Mouse (Mus musculus): Measurements from ENCODE around the gene Fancc. TPM values are rescaled to one million over a fixed set of nuclear protein-coding genes. Genes with fewer than 3 reads are reported as not detected.
A peak's percentile ranks its signal among the peaks of the same experiment; 100 is the strongest.

Gene Fancc
- polyA plus RNA-seq, 1 experiment from 2014 or later, result 9.3 TPM

DNA sequence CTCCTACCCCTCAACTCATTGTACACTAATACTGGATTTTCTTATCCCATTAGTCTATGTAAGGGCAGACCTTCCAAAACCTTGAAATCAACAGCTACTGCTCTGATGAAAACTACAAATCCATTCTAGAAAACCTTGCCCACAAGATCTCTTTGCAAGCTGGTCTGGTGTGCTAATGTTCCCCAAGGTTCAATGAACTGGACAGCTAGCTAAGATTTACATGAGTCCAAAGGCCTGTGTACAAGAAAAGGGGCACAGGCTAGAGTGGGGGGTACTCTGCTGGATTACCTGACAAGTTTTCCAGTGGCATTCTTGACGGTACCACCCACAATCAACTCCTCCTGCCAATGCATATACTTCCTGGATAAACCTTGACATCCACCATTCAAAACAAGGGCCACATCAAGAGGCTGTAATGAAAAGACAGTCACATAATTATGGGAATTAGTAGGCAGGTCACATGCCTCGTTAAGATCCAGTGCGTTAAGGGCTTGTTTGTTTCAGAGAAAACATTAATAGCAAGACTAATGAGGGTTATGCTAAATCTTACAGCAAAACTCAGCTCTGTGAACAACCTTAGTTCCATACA, 45.8 kb upstream of the Fancc start:
- no peaks in the 10 kb centered on the region for H3K9me3 ChIP-seq (ENCODE audit: control insufficient read depth, low read length)
- H3K27me3 ChIP-seq (ENCODE audit: control insufficient read depth, insufficient read depth, low read length), result no peaks in the 10 kb centered on the region
- ATAC-seq (ENCODE audit: low FRiP score, low TSS enrichment), result no peak
- no peak overlapping the region for H3K4me2 ChIP-seq (replicated peaks; ENCODE audit: low read depth)
- H3K4me1 ChIP-seq (replicated peaks; ENCODE audit: control insufficient read depth, insufficient read depth), result no peaks in the 10 kb centered on the region
- no peak for DNase-seq (ENCODE audit: low spot score)
- no peak for TF ChIP-seq CTCF (IDR thresholded peaks at IDR 0.05; ENCODE audit: low read depth)
- TF ChIP-seq EP300 (optimal IDR thresholded peaks at IDR 0.05), result no peak
- H3K27ac ChIP-seq (replicated peaks), result no peak overlapping the region
- no peak overlapping the region for H3K4me3 ChIP-seq (ENCODE audit: low read depth, low read length)
- H3K36me3 ChIP-seq (ENCODE audit: control insufficient read depth, insufficient read depth, low read length), result peaks cover 33% of the 10 kb centered on the region
- H3K9ac ChIP-seq (ENCODE audit: low read length), result no peak overlapping the region
- WGBS, result 66% methylated on average over 3 of the region's 3 CpGs

DNA sequence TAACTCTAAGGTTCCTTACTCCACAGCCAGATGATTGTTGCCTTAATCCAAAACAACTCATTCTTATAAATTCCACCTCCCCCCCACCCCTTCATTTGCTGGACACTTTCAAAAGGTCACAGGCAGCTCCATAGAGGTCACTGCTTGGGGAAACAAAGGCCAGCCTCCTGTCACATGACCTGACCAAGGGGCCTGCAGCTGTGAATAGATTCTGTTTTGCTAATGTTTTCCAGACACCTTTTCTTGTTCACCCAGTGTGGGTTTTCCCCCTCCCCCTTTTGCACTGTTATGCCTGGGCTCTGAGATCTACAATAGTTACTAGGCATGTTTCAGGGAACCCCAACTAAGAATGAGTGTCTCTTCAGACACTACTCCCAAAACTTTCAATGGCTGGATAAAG, 44.4 kb upstream of the Fancc start:
- Histone ChIP-seq H3K36me3 (ENCODE audit: control insufficient read depth, insufficient read depth, low read length) (peaks cover 35% of the 10 kb centered on the region), H3K9me3 (ENCODE audit: control insufficient read depth, low read length) (no peaks in the 10 kb centered on the region), H3K27ac (replicated peaks) (no peak overlapping the region), H3K4me2 (replicated peaks; ENCODE audit: low read depth) (no peak overlapping the region), H3K4me3 (ENCODE audit: low read depth, low read length) (no peak overlapping the region), H3K27me3 (ENCODE audit: control insufficient read depth, insufficient read depth, low read length) (no peaks in the 10 kb centered on the region), H3K4me1 (replicated peaks; ENCODE audit: control insufficient read depth, insufficient read depth) (no peaks in the 10 kb centered on the region), H3K9ac (ENCODE audit: low read length) (no peak overlapping the region)
- TF ChIP-seq CTCF (IDR thresholded peaks at IDR 0.05; ENCODE audit: low read depth), result no peak
- no peak for TF ChIP-seq EP300 (optimal IDR thresholded peaks at IDR 0.05)
- ATAC-seq (ENCODE audit: low FRiP score, low TSS enrichment) (no peak), DNase-seq (ENCODE audit: low spot score) (no peak)

DNA sequence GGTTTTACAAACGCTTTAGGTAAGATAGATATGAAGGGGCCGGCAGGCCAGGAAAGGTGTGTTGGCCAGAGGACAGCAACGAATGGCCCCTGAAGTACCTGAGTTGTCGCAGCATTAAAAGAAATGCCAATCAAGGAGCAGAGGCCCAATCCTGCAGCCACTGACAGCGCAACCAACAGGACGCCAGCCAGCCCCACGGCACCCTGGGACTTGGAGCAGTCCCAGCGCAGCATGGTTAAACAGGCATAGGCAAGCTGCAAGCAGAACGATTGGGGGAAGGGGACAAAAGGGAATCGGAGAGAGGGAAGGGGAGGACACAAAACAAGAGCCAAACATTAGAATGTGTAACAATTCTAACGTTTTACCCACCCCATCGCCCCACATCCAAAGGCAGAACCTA, 43.5 kb upstream of the Fancc start:
- no peak overlapping the region for H3K27ac ChIP-seq (replicated peaks)
- DNase-seq (ENCODE audit: low spot score) (no peak), ATAC-seq (ENCODE audit: low FRiP score, low TSS enrichment) (no peak)
- WGBS, result 77% methylated on average over 12 of the region's 12 CpGs
- H3K27me3 ChIP-seq (ENCODE audit: control insufficient read depth, insufficient read depth, low read length), result no peaks in the 10 kb centered on the region
- H3K4me3 ChIP-seq (ENCODE audit: low read depth, low read length), result no peak overlapping the region
- no peak overlapping the region for H3K9ac ChIP-seq (ENCODE audit: low read length)
- no peak for TF ChIP-seq EP300 (optimal IDR thresholded peaks at IDR 0.05)
- no peak for TF ChIP-seq CTCF (IDR thresholded peaks at IDR 0.05; ENCODE audit: low read depth)
- H3K4me1 ChIP-seq (replicated peaks; ENCODE audit: control insufficient read depth, insufficient read depth), result no peaks in the 10 kb centered on the region
- H3K9me3 ChIP-seq (ENCODE audit: control insufficient read depth, low read length), result no peaks in the 10 kb centered on the region
- H3K4me2 ChIP-seq (replicated peaks; ENCODE audit: low read depth), result no peak overlapping the region
- peaks cover 39% of the 10 kb centered on the region for H3K36me3 ChIP-seq (ENCODE audit: control insufficient read depth, insufficient read depth, low read length)

DNA sequence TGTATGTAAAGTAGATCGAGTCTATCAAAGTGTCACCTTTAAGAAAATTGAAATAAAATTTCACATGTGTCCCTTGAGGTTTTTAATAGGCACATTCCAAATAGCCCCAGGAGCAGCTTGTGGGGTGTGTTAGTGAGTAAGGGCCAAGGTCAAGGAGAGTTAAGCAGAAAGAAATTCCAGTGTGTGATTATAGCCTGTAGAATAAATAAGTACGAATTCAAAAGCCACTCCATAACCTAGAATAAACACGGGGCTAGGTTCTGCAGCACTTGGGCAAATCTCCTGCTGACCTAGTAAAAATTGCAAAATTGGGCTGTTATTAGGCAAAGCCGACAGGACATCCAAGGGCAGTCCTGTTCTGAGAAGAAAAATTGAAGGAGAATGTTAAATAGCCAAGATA, 37.9 kb upstream of the Fancc start:
- Histone ChIP-seq H3K9me3 (ENCODE audit: control insufficient read depth, low read length) (no peaks in the 10 kb centered on the region), H3K4me2 (replicated peaks; ENCODE audit: low read depth) (no peak overlapping the region), H3K4me3 (ENCODE audit: low read depth, low read length) (no peak overlapping the region), H3K4me1 (replicated peaks; ENCODE audit: control insufficient read depth, insufficient read depth) (no peaks in the 10 kb centered on the region; the same call in 1 of the 2 replicates), H3K36me3 (ENCODE audit: control insufficient read depth, insufficient read depth, low read length) (peaks cover 50% of the 10 kb centered on the region), H3K9ac (ENCODE audit: low read length) (no peak overlapping the region), H3K27ac (replicated peaks) (no peak overlapping the region), H3K27me3 (ENCODE audit: control insufficient read depth, insufficient read depth, low read length) (no peaks in the 10 kb centered on the region)
- TF ChIP-seq EP300 (optimal IDR thresholded peaks at IDR 0.05), result no peak
- ATAC-seq (ENCODE audit: low FRiP score, low TSS enrichment) (no peak), DNase-seq (ENCODE audit: low spot score) (no peak)
- 38% methylated on average over 4 of the region's 4 CpGs for WGBS

DNA sequence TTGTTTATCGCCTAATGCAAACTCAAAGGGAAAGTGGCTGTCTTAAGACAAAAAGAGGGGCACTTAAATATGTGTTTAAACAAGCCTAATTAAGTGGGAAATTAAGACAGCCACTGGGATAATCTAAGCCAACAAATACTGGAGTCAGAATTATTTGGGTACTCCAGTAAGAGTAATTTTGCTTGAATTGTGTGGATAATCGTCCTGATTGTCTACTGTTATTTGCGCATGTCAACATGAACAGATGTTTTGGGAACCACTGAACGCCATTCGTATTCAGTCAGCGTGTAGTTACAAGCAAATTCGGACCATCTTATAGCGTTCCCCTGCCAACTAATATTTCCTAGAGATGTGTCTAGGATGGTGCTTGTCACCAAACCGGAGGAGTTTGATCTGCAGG, 33.8 kb upstream of the Fancc start:
- Histone ChIP-seq H3K4me1 (replicated peaks; ENCODE audit: control insufficient read depth, insufficient read depth) (peaks cover 3% of the 10 kb centered on the region; the same call in 1 of the 2 replicates), H3K27me3 (ENCODE audit: control insufficient read depth, insufficient read depth, low read length) (no peaks in the 10 kb centered on the region), H3K9ac (ENCODE audit: low read length) (no peak overlapping the region), H3K27ac (replicated peaks) (no peak overlapping the region), H3K4me2 (replicated peaks; ENCODE audit: low read depth) (no peak overlapping the region), H3K36me3 (ENCODE audit: control insufficient read depth, insufficient read depth, low read length) (peaks cover 40% of the 10 kb centered on the region), H3K4me3 (ENCODE audit: low read depth, low read length) (no peak overlapping the region), H3K9me3 (ENCODE audit: control insufficient read depth, low read length) (no peaks in the 10 kb centered on the region)
- no peak for TF ChIP-seq EP300 (optimal IDR thresholded peaks at IDR 0.05)
- no peak for TF ChIP-seq CTCF (IDR thresholded peaks at IDR 0.05; ENCODE audit: low read depth)
- DNase-seq (ENCODE audit: low spot score) (no peak), ATAC-seq (ENCODE audit: low FRiP score, low TSS enrichment) (no peak)
- WGBS, result 67% methylated on average over 9 of the region's 9 CpGs

GRCm38 (mm10) chr13:63530371-63530764, 33.3 kb upstream of the Fancc start:
- Histone ChIP-seq H3K9ac (ENCODE audit: low read length) (no peak overlapping the region), H3K9me3 (ENCODE audit: control insufficient read depth, low read length) (no peaks in the 10 kb centered on the region), H3K4me2 (replicated peaks; ENCODE audit: low read depth) (no peak overlapping the region), H3K27me3 (ENCODE audit: control insufficient read depth, insufficient read depth, low read length) (no peaks in the 10 kb centered on the region), H3K4me3 (ENCODE audit: low read depth, low read length) (no peak overlapping the region), H3K4me1 (replicated peaks; ENCODE audit: control insufficient read depth, insufficient read depth) (peaks cover 3% of the 10 kb centered on the region; the same call in 1 of the 2 replicates), H3K27ac (replicated peaks) (0 out of 2 replicates have a peak overlapping the region, but pooled peaks have one; percentile 24), H3K36me3 (ENCODE audit: control insufficient read depth, insufficient read depth, low read length) (peaks cover 37% of the 10 kb centered on the region)
- ATAC-seq (ENCODE audit: low FRiP score, low TSS enrichment), result no peak
- no peak for TF ChIP-seq CTCF (IDR thresholded peaks at IDR 0.05; ENCODE audit: low read depth)
- no peak for DNase-seq (ENCODE audit: low spot score)
- 54% methylated on average over 3 of the region's 3 CpGs for WGBS

Measured in stomach, postnatal 0 days (tissue).